Mouse (Mus musculus): Measurements from ENCODE around the gene Id1. TPM values are rescaled to one million over a fixed set of nuclear protein-coding genes. Genes with fewer than 3 reads are reported as not detected.
A peak's percentile ranks its signal among the peaks of the same experiment; 100 is the strongest.

Gene Id1
- 49.1 and 67.7 TPM in 2 replicates for polyA plus RNA-seq (2011; ENCODE audit: insufficient read length, low read depth, missing spikeins)

DNA sequence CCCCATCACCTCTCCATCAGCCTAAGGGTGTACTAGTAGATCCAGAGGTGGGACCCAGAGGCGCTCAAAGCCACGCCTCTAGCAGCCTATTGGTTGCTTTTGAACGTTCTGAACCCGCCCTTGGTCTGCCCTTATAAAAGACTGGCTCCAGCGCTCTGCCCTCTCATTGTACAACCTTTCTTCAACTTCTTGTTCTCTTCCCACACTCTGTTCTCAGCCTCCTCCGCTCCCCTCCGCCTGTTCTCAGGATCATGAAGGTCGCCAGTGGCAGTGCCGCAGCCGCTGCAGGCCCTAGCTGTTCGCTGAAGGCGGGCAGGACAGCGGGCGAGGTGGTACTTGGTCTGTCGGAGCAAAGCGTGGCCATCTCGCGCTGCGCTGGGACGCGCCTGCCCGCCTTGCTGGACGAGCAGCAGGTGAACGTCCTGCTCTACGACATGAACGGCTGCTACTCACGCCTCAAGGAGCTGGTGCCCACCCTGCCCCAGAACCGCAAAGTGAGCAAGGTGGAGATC, at the start of gene Id1:
Id1 (plus strand) TSS at position 162 of the 512 bp plus-strand sequence.
- TF ChIP-seq POLR2A (IDR thresholded peaks at IDR 0.05; ENCODE audit: low read depth, low read length) (peak; percentile 100), CTCF (IDR thresholded peaks at IDR 0.05; ENCODE audit: borderline replicate concordance, insufficient read depth, low read length) (no peak)
- peak within 1 kb of the TSS; percentile 69 for H3K4me3 ChIP-seq (ENCODE audit: insufficient read depth, low read length)
- H3K27ac ChIP-seq (ENCODE audit: insufficient read depth, low read length), result peak within 1 kb of the TSS; percentile 73
- H3K4me1 ChIP-seq (ENCODE audit: control insufficient read depth, insufficient read depth, low read length), result peaks cover 4% of the 10 kb centered on the region; the same call in 1 of the 2 replicates

DNA sequence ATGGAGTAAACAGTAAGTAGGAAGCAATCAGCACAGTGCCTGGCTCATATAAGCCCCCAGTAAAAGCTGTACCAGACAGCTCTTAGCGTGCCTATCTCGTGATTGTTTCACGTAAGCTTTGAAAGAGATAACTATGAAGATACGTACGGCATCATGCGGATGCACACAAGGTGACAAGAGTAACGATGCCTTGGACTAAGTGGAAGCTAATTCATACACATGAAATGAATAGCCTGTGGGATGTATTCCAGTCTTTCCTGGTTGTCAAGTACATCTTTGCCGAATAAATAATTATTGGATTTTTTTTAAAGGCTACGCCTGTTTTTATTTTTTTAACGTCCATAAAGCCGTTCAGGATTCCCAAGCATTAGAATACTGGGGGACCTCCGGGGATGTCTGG, 49.7 kb upstream of the Id1 start:
- H3K4me1 ChIP-seq (ENCODE audit: control insufficient read depth, insufficient read depth, low read length), result peaks cover 11% of the 10 kb centered on the region; the same call in 1 of the 2 replicates
- peak overlapping the region; percentile 51; the same call in 1 of the 2 replicates for H3K27ac ChIP-seq (ENCODE audit: insufficient read depth, low read length)
- no peak for TF ChIP-seq CTCF (IDR thresholded peaks at IDR 0.05; ENCODE audit: borderline replicate concordance, insufficient read depth, low read length)
- no peak for TF ChIP-seq POLR2A (IDR thresholded peaks at IDR 0.05; ENCODE audit: low read depth, low read length)
- H3K4me3 ChIP-seq (ENCODE audit: insufficient read depth, low read length), result no peak overlapping the region

DNA sequence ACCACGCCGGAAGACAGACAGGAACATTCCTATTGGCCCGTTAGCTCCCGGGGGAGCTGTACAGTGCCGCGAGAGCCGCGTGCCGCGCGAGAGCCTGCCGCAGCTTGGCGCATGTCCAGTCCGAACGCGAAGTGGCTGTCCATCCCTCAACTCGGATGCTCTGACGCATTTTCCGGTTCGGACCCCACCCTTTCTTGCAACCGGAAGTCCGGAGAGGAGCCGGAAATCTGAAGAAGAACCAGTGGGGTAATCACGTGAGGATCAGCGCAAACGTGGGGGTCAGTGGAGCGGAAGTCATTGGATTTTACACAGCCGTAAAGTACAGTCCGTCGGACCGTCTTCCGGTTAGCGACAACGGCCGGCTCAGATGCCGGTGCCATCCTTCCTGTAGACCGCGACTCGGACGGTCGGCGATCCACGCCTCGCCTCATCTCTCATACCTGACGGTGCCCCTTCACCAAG, 49.2 kb upstream of the Id1 start, which contains the start of gene Mcts2:
Mcts2 (plus strand) TSS at position 230 of the 462 bp plus-strand sequence.
- Histone ChIP-seq H3K4me1 (ENCODE audit: control insufficient read depth, insufficient read depth, low read length) (peaks cover 14% of the 10 kb centered on the region; the same call in 1 of the 2 replicates), H3K4me3 (ENCODE audit: insufficient read depth, low read length) (peak within 1 kb of the TSS; percentile 43), H3K27ac (ENCODE audit: insufficient read depth, low read length) (peak within 1 kb of the TSS; percentile 51)
- TF ChIP-seq CTCF (IDR thresholded peaks at IDR 0.05; ENCODE audit: borderline replicate concordance, insufficient read depth, low read length) (no peak), POLR2A (IDR thresholded peaks at IDR 0.05; ENCODE audit: low read depth, low read length) (peak; percentile 79)

DNA sequence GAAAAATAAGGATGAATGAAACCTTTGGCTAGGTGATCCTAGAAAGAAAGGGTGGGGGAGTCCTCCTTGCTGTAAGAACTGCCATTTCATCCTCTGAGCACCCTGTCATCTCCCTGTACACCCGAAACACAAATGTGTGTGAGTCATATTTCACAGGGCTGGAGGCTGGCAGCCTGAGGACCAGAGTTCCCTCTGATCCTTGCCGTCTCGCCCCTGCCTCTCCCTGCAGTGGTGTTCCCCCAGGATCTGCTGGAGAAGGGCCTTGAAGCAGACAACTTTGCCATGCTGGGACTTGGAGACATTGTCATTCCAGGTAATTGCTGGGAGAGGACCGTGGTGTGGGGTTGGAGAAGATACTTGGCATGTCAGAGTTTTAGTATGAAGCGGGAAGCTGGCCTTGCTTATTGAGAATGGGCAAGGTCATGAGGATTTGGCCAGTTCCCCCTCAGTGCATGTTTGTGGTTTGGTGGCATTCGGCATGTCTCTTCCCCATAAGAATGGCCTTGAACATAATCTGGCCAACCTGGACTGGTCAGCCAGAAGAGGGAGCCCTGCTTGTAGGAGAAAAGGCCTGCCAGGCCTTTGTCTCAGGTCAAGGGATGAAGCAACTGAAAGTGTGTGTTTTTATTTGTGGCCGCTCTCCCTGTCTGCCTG, 44.4 kb upstream of the Id1 start:
- Histone ChIP-seq H3K4me1 (ENCODE audit: control insufficient read depth, insufficient read depth, low read length) (peaks cover 6% of the 10 kb centered on the region; the same call in 1 of the 2 replicates), H3K4me3 (ENCODE audit: insufficient read depth, low read length) (no peak overlapping the region), H3K27ac (ENCODE audit: insufficient read depth, low read length) (peak overlapping the region; percentile 20; the same call in 1 of the 2 replicates)
- TF ChIP-seq POLR2A (IDR thresholded peaks at IDR 0.05; ENCODE audit: low read depth, low read length) (no peak), CTCF (IDR thresholded peaks at IDR 0.05; ENCODE audit: borderline replicate concordance, insufficient read depth, low read length) (peak; percentile 30; the same call in 1 of the 2 replicates)

DNA sequence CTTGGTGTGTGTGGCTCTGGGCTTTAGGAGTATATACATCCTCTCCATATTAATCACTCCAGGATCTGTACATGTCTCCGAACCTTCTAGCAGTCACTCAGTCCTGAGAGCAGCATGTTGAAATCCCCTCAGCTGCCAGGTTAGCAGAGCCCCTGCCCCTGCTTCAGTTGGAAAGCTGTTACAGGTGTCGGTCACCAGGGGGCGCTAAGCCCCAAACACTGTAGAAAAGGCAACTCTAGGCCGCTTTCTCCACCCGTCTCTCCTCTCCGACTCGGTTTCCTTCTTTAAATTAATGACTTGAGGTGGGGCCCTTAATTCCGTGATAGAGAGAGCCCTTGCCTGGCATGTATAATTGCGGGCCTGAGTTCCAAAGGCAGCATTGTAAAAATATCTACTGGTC, 42.8 kb upstream of the Id1 start:
- TF ChIP-seq CTCF (IDR thresholded peaks at IDR 0.05; ENCODE audit: borderline replicate concordance, insufficient read depth, low read length) (peak; percentile 81), POLR2A (IDR thresholded peaks at IDR 0.05; ENCODE audit: low read depth, low read length) (no peak)
- Histone ChIP-seq H3K4me3 (ENCODE audit: insufficient read depth, low read length) (no peak overlapping the region), H3K4me1 (ENCODE audit: control insufficient read depth, insufficient read depth, low read length) (peaks cover 6% of the 10 kb centered on the region; the same call in 1 of the 2 replicates), H3K27ac (ENCODE audit: insufficient read depth, low read length) (no peak overlapping the region)

DNA sequence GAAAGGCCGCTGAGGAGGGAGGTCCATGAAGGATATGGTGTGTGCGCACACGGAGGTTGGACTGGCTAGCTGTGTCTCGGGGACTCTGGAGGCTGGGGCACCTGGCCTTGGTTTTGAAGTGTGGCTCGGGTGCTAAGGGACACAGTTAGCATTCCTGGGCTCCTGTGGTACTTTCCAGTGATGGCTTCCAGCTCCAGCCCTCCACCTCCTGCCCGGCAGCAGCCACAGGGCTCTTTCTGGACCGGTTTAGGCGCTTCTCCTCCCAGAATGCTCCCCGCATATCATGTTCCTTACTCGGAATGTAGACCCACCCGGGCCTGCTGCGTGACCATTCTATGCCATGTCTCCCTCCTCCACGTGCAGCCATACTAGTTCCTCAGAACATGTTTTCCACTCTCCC, 42.3 kb upstream of the Id1 start:
- TF ChIP-seq CTCF (IDR thresholded peaks at IDR 0.05; ENCODE audit: borderline replicate concordance, insufficient read depth, low read length) (no peak), POLR2A (IDR thresholded peaks at IDR 0.05; ENCODE audit: low read depth, low read length) (no peak)
- peaks cover 6% of the 10 kb centered on the region; the same call in 1 of the 2 replicates for H3K4me1 ChIP-seq (ENCODE audit: control insufficient read depth, insufficient read depth, low read length)
- H3K4me3 ChIP-seq (ENCODE audit: insufficient read depth, low read length), result no peak overlapping the region
- no peak overlapping the region for H3K27ac ChIP-seq (ENCODE audit: insufficient read depth, low read length)

DNA sequence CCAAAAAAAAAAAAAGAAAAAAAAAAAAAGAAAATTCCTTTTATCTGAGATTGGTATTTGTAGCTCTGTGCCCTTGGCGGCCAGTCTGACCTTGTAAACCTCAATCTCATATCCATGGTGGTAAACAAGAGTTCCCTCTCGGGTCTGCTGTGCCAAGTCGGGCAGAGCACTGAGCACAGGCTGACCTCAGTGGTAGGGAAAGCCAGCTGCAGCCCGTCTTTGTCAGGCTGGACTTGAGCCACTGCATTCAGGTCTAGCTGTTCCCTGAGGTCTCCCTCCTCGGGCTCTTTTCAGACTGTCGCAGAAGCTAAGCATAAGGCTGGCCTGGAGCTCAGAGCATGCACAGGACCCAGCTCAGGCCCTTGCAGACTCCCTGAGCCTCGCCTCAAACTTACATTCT, 41.3 kb upstream of the Id1 start:
- Histone ChIP-seq H3K4me1 (ENCODE audit: control insufficient read depth, insufficient read depth, low read length) (peaks cover 6% of the 10 kb centered on the region; the same call in 1 of the 2 replicates), H3K27ac (ENCODE audit: insufficient read depth, low read length) (no peak overlapping the region), H3K4me3 (ENCODE audit: insufficient read depth, low read length) (no peak overlapping the region)
- no peak for TF ChIP-seq POLR2A (IDR thresholded peaks at IDR 0.05; ENCODE audit: low read depth, low read length)
- no peak for TF ChIP-seq CTCF (IDR thresholded peaks at IDR 0.05; ENCODE audit: borderline replicate concordance, insufficient read depth, low read length)

DNA sequence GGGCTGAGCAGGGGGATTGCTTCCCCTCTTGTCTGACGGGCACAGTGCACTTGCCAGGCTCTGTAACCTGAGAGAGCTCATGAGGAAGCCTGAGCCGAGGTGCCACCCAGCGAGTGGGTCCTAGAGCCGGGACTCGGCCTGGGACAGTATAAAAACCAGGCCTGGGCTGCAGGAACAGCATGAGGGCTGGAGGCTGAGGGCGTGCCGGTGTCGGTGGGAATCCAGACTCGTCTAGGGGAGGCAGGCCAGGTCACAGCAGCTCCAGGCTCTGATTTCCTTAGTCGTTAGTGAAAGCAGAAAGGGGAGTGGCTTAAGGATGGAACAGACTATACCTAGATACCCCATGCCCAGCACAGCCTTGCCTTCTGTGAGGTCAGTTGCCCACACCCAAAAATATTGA, 40.0 kb upstream of the Id1 start:
- Histone ChIP-seq H3K4me3 (ENCODE audit: insufficient read depth, low read length) (no peak overlapping the region), H3K27ac (ENCODE audit: insufficient read depth, low read length) (no peak overlapping the region), H3K4me1 (ENCODE audit: control insufficient read depth, insufficient read depth, low read length) (peaks cover 6% of the 10 kb centered on the region; the same call in 1 of the 2 replicates)
- no peak for TF ChIP-seq CTCF (IDR thresholded peaks at IDR 0.05; ENCODE audit: borderline replicate concordance, insufficient read depth, low read length)
- no peak for TF ChIP-seq POLR2A (IDR thresholded peaks at IDR 0.05; ENCODE audit: low read depth, low read length)

DNA sequence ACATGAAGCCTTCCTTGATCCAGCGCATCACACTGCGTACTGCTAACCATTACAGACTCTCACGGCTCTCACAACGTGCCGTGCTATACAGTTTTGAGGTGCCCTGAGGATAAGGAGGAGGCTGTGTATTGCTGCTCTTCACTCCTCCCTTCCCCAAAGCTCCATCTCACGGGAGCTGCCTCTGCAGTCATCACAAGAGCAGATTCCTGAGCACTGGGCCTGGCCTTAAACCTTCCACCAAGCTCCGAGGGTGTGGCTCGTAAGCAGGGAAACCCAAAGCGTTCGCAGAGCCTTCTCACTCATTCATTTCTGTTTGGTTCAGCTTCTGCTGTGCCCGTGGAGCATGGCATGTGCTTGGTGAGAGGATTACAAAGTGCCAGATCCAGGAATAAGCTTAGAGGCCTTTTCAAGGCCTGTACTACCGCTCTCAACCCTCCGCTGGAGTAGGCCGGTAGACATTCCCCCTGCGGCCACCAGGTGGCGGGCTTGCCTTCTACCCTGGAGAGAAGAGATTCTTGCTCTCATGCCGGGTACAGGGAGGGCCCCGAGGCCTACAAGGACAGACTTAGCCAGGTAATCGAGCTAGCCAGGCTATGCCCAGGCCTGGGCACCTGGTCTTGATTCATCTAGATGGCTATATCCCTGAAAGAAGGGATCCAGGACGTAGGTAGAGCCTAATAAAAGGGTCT, 39.4 kb upstream of the Id1 start:
- peaks cover 2% of the 10 kb centered on the region; the same call in 1 of the 2 replicates for H3K4me1 ChIP-seq (ENCODE audit: control insufficient read depth, insufficient read depth, low read length)
- no peak overlapping the region for H3K4me3 ChIP-seq (ENCODE audit: insufficient read depth, low read length)
- TF ChIP-seq POLR2A (IDR thresholded peaks at IDR 0.05; ENCODE audit: low read depth, low read length) (no peak), CTCF (IDR thresholded peaks at IDR 0.05; ENCODE audit: borderline replicate concordance, insufficient read depth, low read length) (peak; percentile 68)

More for the DNA sequence above, 39.4 kb upstream of the Id1 start:
- peak overlapping the region; percentile 15; the same call in 1 of the 2 replicates for H3K27ac ChIP-seq (ENCODE audit: insufficient read depth, low read length)

Measured in embryonic fibroblast, embryonic 13.5 days (primary cell).